Mouse (Mus musculus): ENCODE measurements around the gene Nodal. TPM values are rescaled to one million over a fixed set of nuclear protein-coding genes. Genes with fewer than 3 reads are reported as not detected.

The Nodal gene
- polyA plus RNA-seq, 1 experiment, result 0.15 TPM

DNA sequence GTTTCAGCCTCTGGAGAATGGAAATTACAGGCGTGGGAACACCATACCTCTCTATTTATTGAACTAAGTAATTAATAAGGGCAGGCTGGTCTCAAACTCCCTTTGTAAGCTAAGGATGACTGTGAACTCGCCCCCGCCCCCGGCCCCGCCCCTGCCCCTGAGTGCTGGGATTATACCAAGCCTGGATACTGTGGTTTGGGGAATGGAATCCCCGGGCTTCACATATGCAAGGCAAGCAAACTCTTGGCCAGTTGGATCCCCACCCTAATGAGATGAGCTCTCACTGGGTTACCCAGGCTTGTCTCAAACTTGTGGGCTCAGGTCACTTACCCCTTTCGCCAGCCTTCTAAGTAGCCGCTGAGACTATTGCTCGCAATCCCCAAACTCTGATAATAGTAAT is 7.6 kb upstream of the Nodal start:
- no peak for TF ChIP-seq POLR2A (IDR thresholded peaks at IDR 0.05; ENCODE audit: borderline replicate concordance, extremely low read depth, low read depth, low read length)
- TF ChIP-seq CTCF (IDR thresholded peaks at IDR 0.05; ENCODE audit: insufficient read depth, low read length), result no peak
- Histone ChIP-seq H3K4me1 (ENCODE audit: control insufficient read depth, insufficient read depth, low read length) (no peaks in the 10 kb centered on the region), H3K4me3 (replicated peaks; ENCODE audit: extremely low read depth, low read depth, low read length) (no peak overlapping the region)
- DNase-seq, result no peak
- WGBS, result 48% methylated on average over 9 of the region's 9 CpGs

DNA sequence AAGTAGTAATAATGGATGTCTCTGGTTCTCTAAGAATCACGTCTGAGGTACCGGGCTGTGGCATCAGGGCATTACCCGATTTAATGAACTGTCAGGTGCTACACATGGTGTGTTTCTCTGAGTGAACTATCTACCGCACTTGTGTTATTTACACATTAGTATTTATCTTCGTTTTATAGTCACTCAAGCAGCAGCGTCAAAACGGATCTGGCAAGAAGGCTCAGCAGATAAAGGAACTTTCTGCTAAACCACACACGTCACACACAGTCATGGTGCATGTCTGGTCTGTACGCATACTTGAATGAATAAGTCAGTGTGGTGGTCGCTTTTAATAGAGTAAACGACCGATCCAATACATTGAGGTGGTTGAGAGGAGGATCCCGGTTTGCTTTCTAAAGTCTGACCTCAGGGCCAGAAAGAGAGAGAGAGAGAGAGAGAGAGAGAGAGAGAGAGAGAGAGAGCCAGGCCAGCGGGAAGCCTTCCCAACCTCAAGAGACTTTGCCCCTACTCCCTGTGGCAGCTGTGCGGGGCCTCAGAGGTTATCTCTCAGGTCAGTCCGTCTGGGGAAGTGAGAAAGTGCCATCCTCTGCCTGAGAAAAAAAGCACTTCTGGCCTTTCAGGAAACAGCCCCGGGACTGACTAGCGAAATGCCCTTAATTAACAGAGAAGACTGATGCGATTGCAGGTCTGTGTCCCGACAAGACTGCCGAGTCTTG is 4.7 kb upstream of the Nodal start:
- WGBS, result 39% methylated on average over 21 of the region's 21 CpGs
- H3K4me3 ChIP-seq (replicated peaks; ENCODE audit: extremely low read depth, low read depth, low read length), result no peak overlapping the region
- DNase-seq, result no peak
- H3K4me1 ChIP-seq (ENCODE audit: control insufficient read depth, insufficient read depth, low read length), result no peaks in the 10 kb centered on the region
- no peak for TF ChIP-seq POLR2A (IDR thresholded peaks at IDR 0.05; ENCODE audit: borderline replicate concordance, extremely low read depth, low read depth, low read length)
- TF ChIP-seq CTCF (IDR thresholded peaks at IDR 0.05; ENCODE audit: insufficient read depth, low read length), result no peak

DNA sequence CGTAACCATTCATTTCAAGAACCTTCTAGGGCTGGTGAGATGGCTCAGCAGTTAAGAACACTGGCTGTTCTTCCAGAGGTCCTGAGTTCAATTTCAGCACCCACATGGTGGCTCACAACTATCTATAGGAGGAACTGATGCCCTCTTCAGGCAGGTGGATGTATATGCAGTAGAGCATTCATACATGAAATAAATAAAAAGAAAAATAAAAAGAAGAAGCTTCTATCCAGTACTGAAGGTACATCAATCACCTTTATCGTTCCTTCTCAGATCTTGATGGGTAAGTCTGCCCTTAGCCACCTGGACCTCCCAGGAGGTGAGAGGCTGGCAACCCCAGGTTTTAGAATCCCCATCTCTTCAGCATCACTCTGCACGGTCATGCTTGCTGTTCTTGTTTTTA is 2.5 kb upstream of the Nodal start:
- WGBS, result 74% methylated on average over 3 of the region's 3 CpGs
- H3K4me3 ChIP-seq (replicated peaks; ENCODE audit: extremely low read depth, low read depth, low read length), result no peak overlapping the region
- peaks cover 4% of the 10 kb centered on the region for H3K4me1 ChIP-seq (ENCODE audit: control insufficient read depth, insufficient read depth, low read length)
- DNase-seq, result no peak
- TF ChIP-seq POLR2A (IDR thresholded peaks at IDR 0.05; ENCODE audit: borderline replicate concordance, extremely low read depth, low read depth, low read length) (no peak), CTCF (IDR thresholded peaks at IDR 0.05; ENCODE audit: insufficient read depth, low read length) (no peak)

DNA sequence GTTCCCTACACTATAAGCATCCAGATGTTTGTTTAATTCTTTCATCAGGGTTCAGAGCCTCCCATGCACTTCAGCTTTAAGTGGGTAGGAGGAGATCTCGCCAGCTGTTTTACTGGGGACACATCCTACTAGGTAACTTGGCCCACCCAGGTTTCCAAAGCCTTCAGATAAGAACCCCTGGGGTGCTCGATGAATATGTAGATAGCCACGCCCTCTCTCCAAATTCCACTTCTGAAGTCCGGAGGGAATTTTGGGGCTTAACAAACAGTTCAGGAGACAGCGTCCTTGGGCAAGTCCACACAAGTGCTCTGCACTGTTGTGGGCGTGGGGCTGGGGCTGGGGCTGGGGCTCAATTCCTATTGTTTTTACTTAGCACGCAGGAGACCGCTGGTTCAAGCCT is 1.9 kb upstream of the Nodal start:
- TF ChIP-seq CTCF (IDR thresholded peaks at IDR 0.05; ENCODE audit: insufficient read depth, low read length) (no peak), POLR2A (IDR thresholded peaks at IDR 0.05; ENCODE audit: borderline replicate concordance, extremely low read depth, low read depth, low read length) (no peak)
- Histone ChIP-seq H3K4me3 (replicated peaks; ENCODE audit: extremely low read depth, low read depth, low read length) (no peak overlapping the region), H3K4me1 (ENCODE audit: control insufficient read depth, insufficient read depth, low read length) (peaks cover 4% of the 10 kb centered on the region)
- no peak for DNase-seq
- WGBS, result 53% methylated on average over 8 of the region's 8 CpGs

DNA sequence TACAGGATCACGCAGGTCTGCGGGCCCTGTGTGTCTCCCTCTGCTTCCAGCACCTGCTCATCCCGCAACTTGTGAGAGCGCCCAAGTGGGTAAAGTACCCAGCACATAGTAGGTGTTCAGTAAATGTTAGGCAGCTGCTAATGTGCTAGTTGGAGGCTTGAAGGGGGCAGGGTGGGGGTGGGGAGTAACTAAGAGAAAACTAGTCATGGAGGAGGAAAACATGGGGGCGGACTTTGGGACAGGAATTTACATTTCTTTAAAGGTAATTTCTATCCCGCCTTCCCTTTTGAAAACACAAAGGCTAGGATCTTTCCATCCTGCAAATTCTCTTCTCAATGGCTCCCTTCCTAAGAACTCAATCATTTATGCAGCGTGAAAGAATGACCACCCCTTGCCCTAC is 1.2 kb upstream of the Nodal start:
- Histone ChIP-seq H3K4me3 (replicated peaks; ENCODE audit: extremely low read depth, low read depth, low read length) (no peak overlapping the region), H3K4me1 (ENCODE audit: control insufficient read depth, insufficient read depth, low read length) (peaks cover 4% of the 10 kb centered on the region)
- 82% methylated on average over 7 of the region's 7 CpGs for WGBS
- DNase-seq, result no peak
- TF ChIP-seq CTCF (IDR thresholded peaks at IDR 0.05; ENCODE audit: insufficient read depth, low read length) (no peak), POLR2A (IDR thresholded peaks at IDR 0.05; ENCODE audit: borderline replicate concordance, extremely low read depth, low read depth, low read length) (no peak)

DNA sequence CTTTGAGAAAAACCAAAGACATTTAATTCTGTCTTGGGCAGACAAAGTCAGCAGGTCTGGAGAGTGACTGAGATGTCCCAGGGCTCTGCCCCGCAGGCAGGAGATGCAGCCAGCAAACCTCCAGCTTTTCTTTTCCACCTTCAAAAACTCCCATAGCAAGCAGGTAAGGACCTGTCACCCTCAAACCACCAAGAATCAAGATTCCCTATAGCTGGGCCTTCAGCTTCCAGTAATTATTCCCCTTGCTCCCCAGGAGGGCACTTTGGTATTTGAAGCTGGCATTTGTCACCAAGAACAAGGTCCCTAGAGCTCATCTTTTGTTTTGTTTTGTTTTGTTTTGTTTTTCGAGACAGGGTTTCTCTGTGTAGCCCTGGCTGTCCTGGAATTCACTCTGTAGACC is 726 bp upstream of the Nodal start:
- no peak for DNase-seq
- TF ChIP-seq POLR2A (IDR thresholded peaks at IDR 0.05; ENCODE audit: borderline replicate concordance, extremely low read depth, low read depth, low read length), result no peak
- TF ChIP-seq CTCF (IDR thresholded peaks at IDR 0.05; ENCODE audit: insufficient read depth, low read length), result no peak
- 84% methylated on average over 2 of the region's 2 CpGs for WGBS
- Histone ChIP-seq H3K4me3 (replicated peaks; ENCODE audit: extremely low read depth, low read depth, low read length) (no peak overlapping the region), H3K4me1 (ENCODE audit: control insufficient read depth, insufficient read depth, low read length) (peaks cover 4% of the 10 kb centered on the region)

DNA sequence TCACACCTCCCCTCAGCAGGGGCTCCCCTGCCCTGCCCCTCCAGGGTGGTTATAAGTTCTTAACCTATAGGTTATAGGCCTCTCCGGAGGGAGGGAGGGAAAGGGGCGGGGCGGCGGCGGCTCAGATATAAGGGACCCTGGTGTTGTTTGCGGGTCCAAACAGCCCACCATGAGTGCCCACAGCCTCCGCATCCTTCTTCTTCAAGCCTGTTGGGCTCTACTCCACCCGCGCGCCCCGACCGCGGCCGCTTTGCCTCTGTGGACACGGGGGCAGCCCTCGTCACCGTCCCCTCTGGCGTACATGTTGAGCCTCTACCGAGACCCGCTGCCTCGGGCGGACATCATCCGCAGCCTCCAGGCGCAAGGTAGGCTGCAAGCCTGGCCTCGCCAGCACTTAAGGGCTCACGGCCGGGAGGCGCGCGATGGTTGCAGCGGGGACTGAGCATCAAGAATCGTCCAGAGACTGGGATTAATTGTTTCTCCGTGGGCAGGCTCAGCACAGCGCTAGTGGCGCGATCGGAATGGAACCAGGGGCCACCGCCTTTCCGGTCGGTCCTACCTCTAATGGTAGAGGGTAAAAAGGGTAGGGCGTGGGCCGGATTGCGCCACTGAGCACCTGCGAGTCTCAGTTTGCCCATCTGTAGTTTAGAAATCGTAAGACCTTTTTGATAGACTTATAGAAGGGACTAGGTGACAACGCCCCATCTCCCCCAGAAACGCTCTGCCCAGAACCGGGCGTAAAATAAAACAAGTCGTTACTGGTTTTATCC is 544 bp downstream of the Nodal start:
- Histone ChIP-seq H3K4me1 (ENCODE audit: control insufficient read depth, insufficient read depth, low read length) (peaks cover 4% of the 10 kb centered on the region), H3K4me3 (replicated peaks; ENCODE audit: extremely low read depth, low read depth, low read length) (peak overlapping the region; percentile 58)
- WGBS, result 3% methylated on average over 50 of the region's 50 CpGs
- TF ChIP-seq CTCF (IDR thresholded peaks at IDR 0.05; ENCODE audit: insufficient read depth, low read length) (no peak), POLR2A (IDR thresholded peaks at IDR 0.05; ENCODE audit: borderline replicate concordance, extremely low read depth, low read depth, low read length) (no peak)
- no peak for DNase-seq

DNA sequence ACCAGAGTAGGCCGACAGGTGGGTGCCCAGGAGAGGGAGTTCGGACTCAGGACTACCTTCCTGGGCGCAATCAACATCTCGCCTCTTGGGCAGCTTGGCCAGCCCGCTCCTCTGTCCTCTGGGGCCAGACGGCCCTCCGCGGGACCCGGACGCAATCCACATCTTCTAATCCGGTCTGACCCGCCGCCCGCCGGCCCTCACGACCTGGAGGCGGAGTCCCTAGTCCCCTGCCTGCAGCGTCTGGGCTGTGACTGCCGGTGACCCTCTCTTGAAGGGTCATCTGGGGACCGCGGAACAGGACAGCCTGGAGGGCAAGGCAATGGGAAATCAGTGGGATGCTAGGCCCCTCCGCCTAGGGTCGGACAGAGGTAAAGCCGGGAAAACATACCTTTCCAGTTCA is 1.4 kb downstream of the Nodal start:
- Histone ChIP-seq H3K4me1 (ENCODE audit: control insufficient read depth, insufficient read depth, low read length) (peaks cover 4% of the 10 kb centered on the region), H3K4me3 (replicated peaks; ENCODE audit: extremely low read depth, low read depth, low read length) (no peak overlapping the region)
- 20% methylated on average over 23 of the region's 24 CpGs for WGBS
- no peak for DNase-seq
- no peak for TF ChIP-seq CTCF (IDR thresholded peaks at IDR 0.05; ENCODE audit: insufficient read depth, low read length)
- no peak for TF ChIP-seq POLR2A (IDR thresholded peaks at IDR 0.05; ENCODE audit: borderline replicate concordance, extremely low read depth, low read depth, low read length)

DNA sequence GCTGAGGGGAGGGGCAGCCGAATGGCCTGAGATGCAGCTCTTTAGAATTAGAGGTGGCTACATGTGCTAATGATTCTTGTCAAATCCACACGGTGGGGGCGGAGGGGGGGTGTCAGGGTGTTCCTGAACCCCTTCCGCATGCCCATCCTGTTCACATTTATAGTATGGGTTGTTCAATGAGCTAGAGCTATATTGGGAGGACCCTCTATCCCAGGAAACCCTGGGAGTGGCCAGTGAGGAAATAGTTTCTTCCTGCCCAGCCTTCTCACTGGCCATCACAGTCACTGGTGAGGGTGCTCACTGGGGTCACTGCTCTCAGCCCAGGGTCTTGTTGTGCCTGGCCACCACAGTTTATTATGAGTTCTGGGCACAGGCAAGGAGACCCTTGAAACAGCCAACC is 2.2 kb downstream of the Nodal start:
- H3K4me1 ChIP-seq (ENCODE audit: control insufficient read depth, insufficient read depth, low read length), result peaks cover 4% of the 10 kb centered on the region
- peak; percentile 39; the same call in 1 of the 2 replicates for TF ChIP-seq POLR2A (IDR thresholded peaks at IDR 0.05; ENCODE audit: borderline replicate concordance, extremely low read depth, low read depth, low read length)
- no peak for TF ChIP-seq CTCF (IDR thresholded peaks at IDR 0.05; ENCODE audit: insufficient read depth, low read length)
- DNase-seq, result no peak
- no peak overlapping the region for H3K4me3 ChIP-seq (replicated peaks; ENCODE audit: extremely low read depth, low read depth, low read length)
- WGBS, result 57% methylated on average over 4 of the region's 4 CpGs

DNA sequence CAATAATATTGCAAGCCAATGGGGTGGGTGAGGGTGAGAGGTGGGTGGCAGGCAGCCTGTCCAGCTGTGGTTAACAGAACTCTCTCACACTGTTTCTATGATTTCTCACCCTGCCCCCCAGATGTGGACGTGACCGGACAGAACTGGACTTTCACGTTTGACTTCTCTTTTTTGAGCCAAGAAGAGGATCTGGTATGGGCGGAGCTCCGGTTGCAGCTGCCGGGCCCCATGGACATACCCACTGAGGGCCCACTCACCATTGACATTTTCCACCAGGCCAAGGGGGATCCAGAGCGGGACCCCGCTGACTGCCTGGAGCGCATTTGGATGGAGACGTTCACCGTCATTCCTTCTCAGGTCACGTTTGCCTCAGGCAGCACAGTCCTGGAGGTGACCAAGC is 5.1 kb downstream of the Nodal start:
- whole genome bisulfite sequencing, result 69% methylated on average over 12 of the region's 12 CpGs
- DNase-seq, result no peak
- no peak for TF ChIP-seq POLR2A (IDR thresholded peaks at IDR 0.05; ENCODE audit: borderline replicate concordance, extremely low read depth, low read depth, low read length)
- no peak for TF ChIP-seq CTCF (IDR thresholded peaks at IDR 0.05; ENCODE audit: insufficient read depth, low read length)
- Histone ChIP-seq H3K4me3 (replicated peaks; ENCODE audit: extremely low read depth, low read depth, low read length) (no peak overlapping the region), H3K4me1 (ENCODE audit: control insufficient read depth, insufficient read depth, low read length) (peaks cover 11% of the 10 kb centered on the region)
